Mouse (Mus musculus): ENCODE results near the gene Tns1.

The Tns1 gene

DNA sequence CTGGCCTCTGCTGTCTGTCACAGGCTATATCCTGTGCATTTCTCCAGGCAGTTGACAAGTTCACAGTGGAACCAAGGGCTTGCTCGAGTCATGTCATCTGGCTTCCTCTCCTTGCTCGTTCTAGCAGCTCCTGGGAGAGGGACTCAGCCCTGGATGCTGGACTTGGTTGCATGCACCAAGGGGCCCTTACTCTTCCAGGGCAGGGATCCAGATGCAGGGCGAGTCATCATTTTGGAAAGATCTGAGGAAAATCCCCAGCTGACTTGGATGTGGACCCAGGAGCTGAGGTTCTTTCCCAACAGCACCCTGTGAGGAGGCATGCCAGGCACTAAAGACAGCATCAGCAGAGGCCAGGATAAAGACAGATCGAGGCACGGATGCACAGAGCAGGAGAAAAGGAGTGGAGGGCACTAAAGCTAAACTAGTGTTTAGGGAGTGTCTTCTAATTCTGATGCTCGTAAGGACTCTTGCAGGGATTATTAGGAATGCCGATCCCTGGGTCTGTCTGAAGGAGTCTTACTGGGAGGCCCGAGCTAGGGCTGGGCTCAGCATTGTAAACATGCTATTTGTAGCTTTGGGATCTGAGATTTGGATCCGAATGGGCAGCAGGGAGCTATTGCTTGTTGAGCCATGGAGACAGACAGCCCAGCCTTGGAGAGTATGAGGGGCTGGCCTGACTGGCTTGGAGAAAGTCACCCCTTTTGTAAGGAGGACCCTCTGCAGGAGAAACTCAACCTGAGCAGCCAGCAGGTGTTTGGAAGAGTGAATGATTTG lies 165.9 kb downstream of the Tns1 start:
- no peak for DNase-seq (ENCODE audit: low read depth, low spot score)

DNA sequence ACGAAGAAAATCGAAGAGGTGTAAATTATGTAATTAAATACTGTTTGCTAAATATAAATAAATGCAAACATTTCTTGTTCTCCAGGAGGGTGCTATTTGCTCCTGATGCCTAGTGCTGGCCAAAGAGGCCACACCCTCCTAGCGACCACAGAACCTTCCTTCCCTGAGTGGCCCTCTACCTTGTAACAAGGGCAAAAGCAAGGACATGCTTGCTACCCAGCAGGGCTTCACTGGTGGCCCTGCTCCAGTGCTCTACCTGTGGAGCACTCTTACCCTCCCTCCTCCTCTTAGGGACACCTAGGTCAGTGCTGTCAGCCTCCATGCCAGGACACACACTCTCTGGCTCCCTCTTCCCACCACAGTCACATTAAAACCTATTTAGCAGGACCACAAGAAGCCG lies 166.8 kb downstream of the Tns1 start:
- no peak for DNase-seq (ENCODE audit: low read depth, low spot score)

DNA sequence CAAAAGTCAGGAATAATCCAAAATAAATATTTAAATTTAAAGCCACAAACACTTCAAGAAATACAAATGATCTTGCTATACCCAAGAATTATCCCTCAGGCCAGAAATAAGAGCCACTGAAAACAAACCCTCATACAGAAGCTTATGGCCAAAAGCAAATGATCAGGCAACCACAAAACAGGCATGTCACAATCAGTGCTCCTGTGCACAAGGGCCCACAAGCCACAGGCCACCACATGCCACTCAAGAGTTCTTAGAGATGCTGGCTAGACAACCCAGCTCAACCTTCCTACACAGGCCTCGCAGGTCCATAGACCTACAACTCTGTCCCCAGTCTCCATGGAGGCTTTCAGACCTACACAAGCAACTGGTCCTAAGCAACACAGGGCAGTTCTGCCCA lies 167.9 kb downstream of the Tns1 start:
- no peak for DNase-seq (ENCODE audit: low read depth, low spot score)

DNA sequence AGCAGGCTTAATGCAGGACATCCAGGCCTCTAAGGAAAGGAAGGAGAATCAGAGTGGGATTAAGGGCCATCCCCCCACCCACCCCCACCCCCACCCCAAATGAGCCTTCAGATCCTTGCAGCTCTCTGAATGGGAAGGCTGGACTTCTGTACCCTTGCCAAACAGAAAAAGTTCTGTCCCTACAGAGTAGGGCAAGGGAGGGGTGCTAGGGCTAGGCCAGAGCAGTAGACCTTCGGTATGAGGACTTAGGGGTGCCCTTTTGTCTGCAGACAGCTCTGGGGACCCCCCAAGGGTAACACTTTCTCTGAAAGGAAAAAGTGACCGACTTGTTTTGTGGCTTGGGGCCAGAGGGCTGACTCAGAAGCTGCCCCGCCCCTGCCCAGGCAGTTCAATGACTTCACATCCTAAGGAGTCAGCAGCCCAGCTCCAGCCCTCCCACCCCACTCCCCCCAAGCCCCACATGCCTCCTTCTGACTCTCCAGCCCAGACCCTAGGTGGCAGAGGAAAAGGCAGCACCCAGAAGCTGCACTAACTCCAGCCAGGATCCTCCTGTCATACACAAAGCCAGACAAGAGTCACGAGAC lies 168.9 kb downstream of the Tns1 start:
- DNase-seq (ENCODE audit: low read depth, low spot score): no peak

DNA sequence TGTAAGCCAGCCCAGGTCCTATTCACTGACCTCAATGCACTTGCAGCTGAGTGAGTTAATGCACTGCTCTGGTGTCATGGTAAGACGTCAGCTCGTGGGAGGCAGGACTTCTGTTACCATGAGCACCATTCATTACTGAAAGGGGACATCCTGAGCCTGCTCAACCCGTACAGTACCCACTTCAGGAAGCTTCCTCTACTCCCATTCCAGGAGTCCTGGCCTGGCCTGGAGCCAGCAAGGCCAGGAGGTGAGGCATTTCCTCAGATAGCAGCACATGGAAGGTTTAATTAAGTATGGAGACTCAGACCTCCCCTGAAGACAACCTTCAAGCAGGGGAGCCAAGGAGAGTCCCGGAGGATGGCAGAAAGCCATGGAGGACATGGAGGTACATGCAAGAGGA lies 169.6 kb downstream of the Tns1 start:
- DNase-seq (ENCODE audit: low read depth, low spot score): no peak

DNA sequence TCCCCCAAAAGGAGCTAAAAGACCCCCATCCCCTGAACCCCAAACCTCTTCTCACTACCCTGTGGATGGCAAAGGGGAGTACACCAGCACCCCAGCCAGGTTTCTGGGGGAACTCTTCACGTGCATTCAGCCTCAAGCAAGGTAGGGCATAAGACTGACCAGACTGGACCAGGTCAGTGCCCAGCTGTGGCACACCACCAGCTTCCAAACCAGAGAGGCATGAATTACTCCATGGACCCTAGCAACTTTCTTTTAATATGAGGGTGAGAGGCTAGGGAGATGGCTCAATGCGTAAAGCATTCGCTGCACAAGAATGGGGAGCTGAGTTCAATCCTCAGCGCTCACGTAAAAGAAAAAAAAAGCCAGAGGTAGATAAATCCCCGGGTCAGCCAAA lies 170.2 kb downstream of the Tns1 start:
- no peak for DNase-seq (ENCODE audit: low read depth, low spot score)

DNA sequence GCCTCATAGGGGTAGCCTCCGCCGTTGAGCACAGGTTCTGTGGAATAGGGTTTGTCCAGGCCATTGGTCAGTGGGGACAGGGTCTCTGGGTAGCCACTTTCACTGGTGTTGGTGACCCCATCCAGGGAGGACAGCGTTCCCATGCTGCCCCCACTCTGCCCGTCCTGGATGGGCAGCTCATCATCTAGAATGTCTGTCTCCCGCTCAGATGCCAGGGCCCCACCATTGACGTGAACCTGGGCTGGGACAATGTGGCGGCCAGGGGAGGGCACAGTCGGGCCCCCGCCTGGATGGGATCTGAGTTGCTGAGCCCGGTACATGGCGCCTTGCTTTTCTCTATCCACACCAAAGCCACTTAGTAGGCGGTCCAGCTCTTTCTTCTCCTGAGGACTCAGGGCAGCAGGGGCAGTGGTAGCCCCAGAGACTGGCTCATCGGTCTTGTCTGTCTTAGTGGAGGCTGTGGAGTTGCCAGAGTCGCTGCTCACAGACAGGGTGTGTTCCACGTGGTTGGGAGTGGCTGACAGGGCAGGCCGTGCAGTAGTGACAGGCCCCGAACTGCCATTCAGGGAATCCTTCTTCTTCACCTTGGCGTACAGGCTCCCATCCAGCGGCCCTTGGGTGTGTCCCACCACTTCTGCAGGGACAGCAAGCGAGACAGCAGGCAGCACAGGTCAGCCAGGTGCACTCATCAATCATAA lies 170.8 kb downstream of the Tns1 start:
- no peak for DNase-seq (ENCODE audit: low read depth, low spot score)

DNA sequence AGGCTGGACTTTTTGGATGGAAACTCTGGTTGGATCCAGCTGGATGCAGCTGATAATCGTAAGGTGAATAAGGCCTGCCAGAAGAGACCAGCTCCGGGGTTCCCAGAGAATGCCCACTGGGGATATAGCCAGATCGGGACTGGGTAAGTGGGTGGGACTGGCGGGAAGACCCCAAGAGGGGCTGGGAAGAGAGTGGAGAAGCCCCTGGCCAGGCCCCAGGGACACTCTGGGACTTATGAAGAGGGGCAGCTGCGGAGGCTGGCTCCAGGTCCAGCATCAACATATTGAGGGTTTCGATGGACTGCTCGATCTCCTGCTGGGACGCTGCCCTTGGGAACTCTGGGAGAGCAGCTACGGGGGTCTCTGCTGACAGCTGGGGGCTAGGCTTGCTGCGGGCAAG lies 171.7 kb downstream of the Tns1 start:
- no peak for DNase-seq (ENCODE audit: low read depth, low spot score)

DNA sequence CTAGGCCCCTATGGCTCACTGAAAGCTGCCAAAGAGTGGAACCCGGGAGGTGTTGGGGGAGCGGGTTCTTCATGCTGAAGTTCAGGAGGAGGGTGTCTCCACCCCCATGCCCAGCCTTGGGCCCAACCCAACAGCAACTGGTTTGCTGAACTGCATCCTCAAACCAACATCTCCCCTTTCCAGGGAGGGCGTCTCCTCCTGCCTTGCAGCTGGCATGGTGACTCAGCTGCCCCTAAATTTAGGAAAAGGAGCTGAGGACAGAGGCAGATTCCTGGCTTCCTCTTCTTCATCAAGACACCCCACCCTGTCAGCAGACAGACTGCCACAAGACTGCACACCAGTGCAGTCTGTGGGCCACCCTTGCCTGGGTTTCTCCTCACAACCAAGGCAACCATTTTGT lies 173.1 kb downstream of the Tns1 start:
- no peak for DNase-seq (ENCODE audit: low read depth, low spot score)

DNA sequence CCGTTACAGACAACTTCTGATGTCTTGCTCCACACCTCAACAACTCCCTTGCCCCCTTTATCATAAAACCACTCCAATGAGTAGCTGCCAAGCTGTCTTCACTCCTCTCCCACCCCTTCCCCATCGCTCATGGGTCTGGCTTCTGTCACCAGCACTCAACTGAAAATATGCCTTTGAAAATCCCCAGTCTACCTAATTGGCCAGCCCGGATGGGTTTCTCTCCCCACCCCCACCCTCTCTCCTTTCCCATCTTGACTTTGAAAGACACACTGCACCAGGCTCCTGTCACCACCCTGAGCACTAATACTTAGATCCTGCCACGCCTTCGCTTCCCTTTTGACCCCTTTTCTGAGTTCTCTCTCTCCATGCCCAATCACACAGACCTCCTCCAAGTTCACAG lies 175.5 kb downstream of the Tns1 start:
- DNase-seq (ENCODE audit: low read depth, low spot score): no peak

DNA sequence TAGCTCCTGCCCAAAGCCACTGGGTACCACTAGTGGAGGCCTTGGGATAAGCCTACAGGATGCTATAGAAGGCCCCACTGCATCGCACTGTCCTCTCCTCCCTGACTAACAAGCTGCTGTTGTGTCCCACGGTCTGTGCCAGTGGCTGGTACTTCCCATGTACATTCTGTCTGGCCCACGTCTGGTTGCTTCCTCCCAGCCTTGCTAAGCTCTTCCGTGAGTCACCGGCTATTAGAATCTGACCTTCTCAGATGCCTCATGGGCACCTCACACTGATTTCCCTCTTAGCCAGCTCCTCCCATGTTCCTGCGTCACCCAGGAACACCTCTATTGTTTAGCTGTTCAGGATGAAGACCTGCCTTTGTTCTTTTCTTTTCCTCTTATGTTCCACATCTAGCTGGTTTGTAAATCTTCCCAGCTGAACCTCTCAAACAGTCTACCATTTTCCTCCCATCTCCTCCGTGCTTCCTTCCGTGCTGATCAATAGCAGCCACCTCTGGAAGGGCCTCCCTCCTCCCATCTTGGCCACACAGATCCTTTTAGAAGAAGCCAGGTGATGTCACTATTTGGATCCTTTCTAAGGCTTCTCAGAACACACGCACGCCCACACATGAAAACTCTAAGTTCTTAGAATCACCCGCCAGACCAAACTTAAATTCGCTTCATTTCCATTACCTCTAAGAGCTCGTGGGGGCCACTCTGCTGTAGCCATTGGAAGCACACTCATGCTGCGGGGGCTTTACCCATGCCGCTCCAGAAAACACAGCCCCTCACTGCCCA lies 176.5 kb downstream of the Tns1 start:
- no peak for DNase-seq (ENCODE audit: low read depth, low spot score)

DNA sequence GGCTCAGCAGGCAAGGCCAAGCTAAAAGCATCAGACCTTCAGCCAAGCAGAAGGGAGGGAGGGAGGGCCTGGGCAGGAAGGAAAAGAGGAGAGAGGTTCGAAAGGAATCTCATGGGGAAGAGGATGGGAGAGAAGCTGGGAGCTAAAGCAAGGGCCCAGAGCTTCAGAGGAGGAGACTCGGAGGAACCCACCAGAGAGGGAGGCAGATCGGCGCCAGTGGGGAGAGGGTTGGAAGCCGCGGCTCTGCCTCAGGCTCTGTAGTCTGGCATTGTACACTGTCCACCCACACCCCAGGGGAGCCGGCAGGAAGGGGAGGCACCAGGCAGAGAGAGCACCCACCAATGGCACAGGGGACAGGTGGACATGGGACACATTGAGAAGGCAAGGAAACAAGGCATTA lies 177.5 kb downstream of the Tns1 start:
- DNase-seq (ENCODE audit: low read depth, low spot score): no peak

DNA sequence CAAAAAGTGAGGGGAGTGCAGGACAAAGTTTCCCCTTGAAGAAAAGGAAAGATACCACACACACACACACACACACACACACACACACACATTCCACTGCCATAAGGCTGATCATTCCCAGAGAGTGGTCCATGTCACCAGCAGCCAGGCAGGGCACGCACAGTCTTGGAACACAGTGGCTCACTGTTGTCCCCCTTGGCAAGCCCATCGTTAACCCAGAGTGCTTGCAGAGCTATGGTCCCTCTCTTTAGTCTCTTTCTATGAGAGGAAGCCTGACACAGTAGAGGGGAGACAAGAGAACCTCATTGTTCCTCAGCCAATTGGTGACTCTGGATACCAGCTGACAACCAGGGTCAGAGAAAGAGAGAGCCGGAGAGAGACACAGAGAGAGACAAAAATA lies 179.9 kb downstream of the Tns1 start:
- DNase-seq (ENCODE audit: low read depth, low spot score): no peak

DNA sequence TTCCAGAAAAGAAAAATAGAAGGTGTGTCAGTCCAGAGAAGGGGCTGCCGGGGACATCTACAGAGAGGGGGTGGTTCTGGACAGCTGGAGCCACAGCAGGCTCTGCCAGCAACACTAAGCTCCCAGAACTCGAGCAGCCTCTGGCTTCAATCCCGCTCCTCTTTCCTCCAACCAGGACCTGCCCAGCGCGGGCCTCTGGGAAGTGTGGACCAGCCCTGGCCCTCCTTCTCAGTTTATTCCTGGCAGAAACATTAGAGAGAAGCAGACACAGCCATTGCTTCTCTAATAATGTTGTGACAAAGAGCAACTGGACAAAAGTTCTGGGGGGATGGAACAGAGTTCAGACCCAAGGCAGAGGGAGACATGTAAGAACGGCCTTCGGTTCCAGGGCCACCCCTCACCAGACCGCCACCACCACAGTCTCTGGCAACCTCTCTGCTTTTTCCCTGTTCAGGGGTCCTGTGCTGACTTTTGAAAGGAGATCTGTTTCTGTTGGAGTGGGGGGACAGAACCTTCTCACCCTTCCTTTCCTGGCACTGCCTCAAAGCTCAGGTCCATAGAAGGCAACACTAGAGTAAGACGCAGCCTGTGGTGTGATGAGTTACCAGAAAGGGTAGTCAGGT lies 180.5 kb downstream of the Tns1 start:
- DNase-seq (ENCODE audit: low read depth, low spot score): no peak

DNA sequence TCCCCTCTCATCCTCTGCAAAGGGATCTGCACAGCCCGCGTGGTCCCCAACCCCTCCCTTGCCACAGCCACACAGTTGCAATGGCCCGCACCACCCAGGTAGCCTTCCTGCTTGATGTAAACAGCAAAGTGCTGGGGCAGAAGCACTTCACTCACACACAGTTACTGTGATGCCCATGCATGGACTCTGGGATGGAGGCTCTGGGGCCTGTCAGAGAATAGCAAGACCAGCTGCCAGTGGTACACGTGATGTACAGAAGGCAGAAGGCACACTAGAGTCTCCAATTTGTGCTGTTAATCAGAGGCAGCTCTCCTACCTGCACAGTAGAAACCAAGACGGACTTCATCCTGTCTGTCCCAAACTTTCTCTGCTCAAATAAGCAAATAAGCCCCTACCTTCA lies 181.0 kb downstream of the Tns1 start:
- DNase-seq (ENCODE audit: low read depth, low spot score): no peak

DNA sequence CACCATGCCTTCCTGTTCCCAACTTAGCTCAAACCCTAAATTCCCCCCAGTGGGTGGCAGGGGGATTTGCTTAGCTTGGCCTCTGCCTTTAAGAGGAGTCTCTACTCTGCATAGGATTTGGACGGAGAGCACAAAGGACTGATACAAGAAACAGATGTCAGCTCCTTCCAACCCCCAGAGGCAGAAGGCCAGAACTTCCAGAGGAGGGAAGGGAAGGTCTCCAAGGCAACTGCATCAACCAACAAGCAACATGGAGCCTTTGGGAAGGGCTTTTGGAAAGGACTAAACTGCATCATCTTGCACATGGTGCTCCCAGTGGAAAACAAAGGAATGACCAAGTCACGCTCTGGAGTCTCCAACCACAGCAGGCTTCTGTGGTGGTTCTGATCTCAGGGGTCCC lies 182.0 kb downstream of the Tns1 start:
- no peak for DNase-seq (ENCODE audit: low read depth, low spot score)

DNA sequence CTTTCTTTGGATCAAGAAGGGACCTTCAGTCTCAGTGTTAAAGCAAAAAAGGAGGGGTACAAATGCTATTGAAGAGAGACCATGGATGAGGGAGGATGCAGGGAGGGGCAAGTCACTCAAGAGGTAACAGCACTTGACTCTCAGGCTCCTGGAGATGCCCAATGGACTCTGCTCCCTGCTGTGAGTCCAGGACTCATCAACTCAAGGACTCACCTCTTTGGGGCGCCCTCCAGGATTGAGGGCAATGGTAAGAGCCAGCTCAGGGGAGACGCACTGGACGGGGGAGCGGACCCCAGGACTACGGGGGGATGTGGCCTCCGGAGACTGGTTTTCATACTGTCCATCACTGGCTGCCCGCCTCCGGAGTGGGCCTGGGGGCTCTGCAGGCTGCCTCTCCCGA lies 182.6 kb downstream of the Tns1 start:
- no peak for DNase-seq (ENCODE audit: low read depth, low spot score)

DNA sequence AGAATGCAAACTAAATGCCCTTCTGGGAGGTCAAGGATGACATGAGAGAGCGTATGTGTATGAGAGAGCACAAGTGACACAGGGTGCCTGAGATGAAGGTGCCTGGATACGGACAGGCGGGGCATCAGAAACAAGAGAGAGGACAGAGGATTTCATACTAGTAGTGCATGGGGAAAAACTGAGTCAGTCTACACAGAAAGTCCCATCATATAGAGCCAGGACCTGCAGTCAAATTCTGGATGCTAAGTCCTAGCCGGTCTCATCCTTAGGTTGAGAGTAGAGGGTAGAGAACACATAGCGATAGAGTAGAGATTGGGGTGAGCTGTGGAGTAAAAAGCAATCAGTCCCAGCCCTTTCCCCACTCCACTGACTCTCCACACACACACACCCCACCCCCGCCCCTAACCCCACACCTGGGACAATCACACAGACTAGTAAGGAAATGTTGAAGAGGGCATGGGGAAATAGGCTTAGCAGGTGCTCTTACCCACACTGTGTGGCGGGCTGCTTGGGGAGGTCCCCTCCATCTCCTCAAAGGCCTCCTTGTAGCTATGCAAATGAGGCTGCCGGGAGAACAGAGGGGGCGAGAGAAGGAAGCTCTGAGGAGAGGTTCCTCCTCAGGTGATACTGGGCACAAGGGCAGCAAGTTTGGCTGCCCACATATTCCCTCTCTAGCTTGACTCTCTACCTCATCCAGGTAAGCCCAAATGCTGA lies 183.6 kb downstream of the Tns1 start:
- DNase-seq (ENCODE audit: low read depth, low spot score): no peak

DNA sequence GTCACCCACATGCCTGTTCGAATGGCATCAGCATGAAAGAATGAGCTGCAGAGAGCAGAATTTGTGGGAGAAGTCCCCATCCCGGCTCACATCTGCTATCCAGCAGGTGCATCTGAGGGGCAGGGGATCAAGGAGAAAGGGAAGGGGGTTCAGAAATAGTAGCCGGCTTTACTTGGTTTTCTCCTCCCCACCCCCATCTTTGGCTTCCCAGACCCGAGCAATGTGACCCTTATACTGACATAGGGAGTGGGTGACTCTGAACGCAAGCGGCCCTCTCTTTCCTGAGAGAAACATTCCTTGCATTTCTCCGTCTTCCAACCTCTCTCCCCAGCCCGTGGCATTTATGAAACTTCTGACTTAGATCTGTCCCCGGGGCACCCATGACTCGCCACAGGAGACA lies 185.7 kb downstream of the Tns1 start:
- no peak for DNase-seq (ENCODE audit: low read depth, low spot score)

DNA sequence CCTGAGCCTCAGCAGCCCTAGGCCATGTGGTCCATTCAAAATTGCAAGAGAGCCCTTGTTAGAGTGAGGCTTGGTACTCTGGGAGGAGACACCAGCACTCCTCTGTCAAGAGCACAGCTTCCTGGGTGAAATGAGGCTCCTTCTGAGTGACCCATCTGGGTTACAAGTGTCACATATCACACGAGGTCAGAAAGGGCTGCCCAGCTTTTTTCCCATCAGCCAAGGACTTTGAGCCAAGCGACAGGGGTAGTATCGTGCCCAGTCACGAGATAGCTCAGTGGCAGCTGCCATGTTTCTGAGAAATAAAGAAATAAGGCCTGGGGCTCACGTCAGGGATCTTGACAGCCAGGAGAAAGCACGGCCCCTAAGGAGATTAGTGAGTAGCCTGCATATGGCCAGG lies 186.4 kb downstream of the Tns1 start:
- DNase-seq (ENCODE audit: low read depth, low spot score): no peak

DNA sequence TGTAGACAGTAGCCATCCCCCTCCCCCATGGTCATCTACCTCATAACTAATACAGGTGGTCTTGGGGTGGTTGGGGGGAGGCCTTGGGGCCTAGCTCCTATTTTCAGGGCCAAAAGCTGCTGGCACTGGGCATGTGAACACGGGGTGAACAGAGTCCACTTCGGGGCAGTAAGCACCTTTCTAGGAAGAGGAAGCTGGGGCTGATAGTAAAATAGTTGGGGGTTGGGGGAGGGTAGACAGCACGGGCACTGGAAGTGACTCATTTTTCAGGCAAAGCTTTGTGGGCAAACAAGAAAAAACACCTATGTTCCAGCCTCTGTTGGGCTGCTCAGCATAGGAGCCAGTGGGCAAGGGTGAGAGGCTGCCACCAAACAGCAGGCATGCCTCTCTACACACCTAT lies 187.7 kb downstream of the Tns1 start:
- DNase-seq (ENCODE audit: low read depth, low spot score): no peak
